Mouse (Mus musculus): Measurements from ENCODE around the gene Cd83.

DNA sequence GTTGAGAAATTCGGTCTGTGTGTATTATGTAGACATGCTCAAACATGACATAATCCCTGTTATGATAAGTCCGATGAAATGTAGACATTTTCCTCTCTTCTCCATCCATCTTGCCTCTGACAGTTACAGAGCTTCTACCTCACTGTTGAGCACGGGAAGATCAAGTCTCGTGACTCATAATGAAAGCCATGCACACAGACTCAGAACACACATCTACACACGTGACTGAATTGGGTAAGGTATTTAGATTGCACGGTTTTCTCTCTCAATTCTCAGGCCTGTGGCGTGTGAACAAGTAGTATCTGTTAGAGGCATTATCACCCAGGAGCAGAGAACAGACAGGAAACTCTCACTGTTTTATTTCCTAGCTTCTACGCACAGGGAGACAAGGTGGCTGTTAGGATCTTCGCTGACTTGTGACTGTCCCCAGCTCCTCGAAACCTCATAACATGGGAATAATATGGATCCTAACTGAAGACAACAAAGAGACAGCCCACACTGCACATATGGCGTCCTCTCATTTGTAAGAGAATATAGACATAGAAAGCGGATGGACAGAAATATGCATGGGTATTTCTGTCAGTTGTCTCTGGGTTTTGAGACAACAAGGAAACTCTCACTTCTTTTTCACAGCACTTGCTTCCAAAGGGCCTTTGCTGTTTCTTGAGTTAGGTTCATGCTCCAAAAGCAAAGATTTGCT lies 23.3 kb upstream of the Cd83 start:
- TF ChIP-seq CTCF (IDR thresholded peaks at IDR 0.05; ENCODE audit: insufficient read depth, low read depth, low read length), result no peak
- TF ChIP-seq POLR2A (IDR thresholded peaks at IDR 0.05; ENCODE audit: insufficient read depth, low read depth, low read length), result no peak
